Mouse (Mus musculus) liver, embryonic 12.5 days (tissue): ENCODE measurements around the gene Relch. TPM values are rescaled to one million over a fixed set of nuclear protein-coding genes. Genes with fewer than 3 reads are reported as not detected.

Source experiments
- ATAC-seq: fragments of 200-750 bp; cut with Nextera tagmentation; 2 replicates; pipeline ENCODE4 v1.8.0; 2017; ENCODE audit warnings: moderate number of reproducible peaks, mild to moderate bottlenecking, moderate library complexity
- H3K27ac ChIP-seq: fragments of 300-500 bp; sonication (generic); 2 replicates; pipeline ENCODE4 v1.5.1; 2016; ENCODE audit warnings: mild to moderate bottlenecking
- H3K27me3 ChIP-seq: fragments of 300-500 bp; sonication (generic); replicated peaks from 2 replicates; pipeline ENCODE4 v1.6.1; 2016; ENCODE audit warnings: mild to moderate bottlenecking, moderate library complexity
- H3K36me3 ChIP-seq: fragments of 300-500 bp; sonication (generic); 2 replicates; pipeline ENCODE4 v1.6.1; 2016; ENCODE audit warnings: mild to moderate bottlenecking, moderate library complexity
- H3K4me1 ChIP-seq: fragments of 300-500 bp; sonication (generic); 2 replicates; pipeline ENCODE4 v1.6.1; 2016
- H3K4me2 ChIP-seq: fragments of 300-500 bp; sonication (generic); 2 replicates; pipeline ENCODE4 v1.6.1; 2016; ENCODE audit warnings: mild to moderate bottlenecking, moderate library complexity
- H3K4me3 ChIP-seq: fragments of 300-500 bp; sonication (generic); 2 replicates; pipeline ENCODE4 v1.5.1; 2016; ENCODE audit warnings: mild to moderate bottlenecking, moderate library complexity
- H3K9ac ChIP-seq: fragments of 300-500 bp; sonication (generic); 2 replicates; pipeline ENCODE4 v1.6.1; 2016; ENCODE audit warnings: mild to moderate bottlenecking, moderate library complexity
- H3K9me3 ChIP-seq: fragments of 300-500 bp; sonication (generic); replicated peaks from 2 replicates; pipeline ENCODE4 v1.6.1; 2016; ENCODE audit warnings: mild to moderate bottlenecking, moderate library complexity
- WGBS: fragments of 180-500 bp; shearing (Covaris S2); methylation state at CpG from one replicate; pipeline ENCODE4 v1.1.7; 2016; ENCODE audit not compliant: insufficient replicate concordance; 5-methylcytosine and 5-hydroxymethylcytosine counted together
- polyA plus RNA-seq: library from polyadenylated mRNA; unstranded; fragments of >200 nt; fragmentation: Nextera tagmentation; extraction: Ambion mirVana; gene quantifications from 2 replicates; pipeline ENCODE4 v1.2.1, GENCODE M21; 2016

Gene Relch
- polyA plus RNA-seq, 1 experiment from 2014 or later, result 19.1 TPM

- peaks cover 9% of the 10 kb centered on the region for H3K4me1 ChIP-seq
- H3K36me3 ChIP-seq, result no peaks in the 10 kb centered on the region
- WGBS, result 3% methylated on average over 70 of the region's 77 CpGs
- H3K27me3 ChIP-seq, result peaks cover 71% of the 10 kb centered on the region
- H3K27ac ChIP-seq, result no peak within 1 kb of the TSS
- H3K9me3 ChIP-seq, result no peaks in the 10 kb centered on the region
- H3K4me3 ChIP-seq, result peak within 1 kb of the TSS; percentile 56
- H3K4me2 ChIP-seq, result peak within 1 kb of the TSS; percentile 78
- H3K9ac ChIP-seq, result no peak within 1 kb of the TSS
- ATAC-seq, result peak; percentile 68
Measured at GRCm38 (mm10) chr1:105780457-105781364, 117.0 kb downstream of the Relch start, which contains the start of gene Tnfrsf11a. Gene Tnfrsf11a, plus strand, starts transcription at chr1:105780718.

DNA sequence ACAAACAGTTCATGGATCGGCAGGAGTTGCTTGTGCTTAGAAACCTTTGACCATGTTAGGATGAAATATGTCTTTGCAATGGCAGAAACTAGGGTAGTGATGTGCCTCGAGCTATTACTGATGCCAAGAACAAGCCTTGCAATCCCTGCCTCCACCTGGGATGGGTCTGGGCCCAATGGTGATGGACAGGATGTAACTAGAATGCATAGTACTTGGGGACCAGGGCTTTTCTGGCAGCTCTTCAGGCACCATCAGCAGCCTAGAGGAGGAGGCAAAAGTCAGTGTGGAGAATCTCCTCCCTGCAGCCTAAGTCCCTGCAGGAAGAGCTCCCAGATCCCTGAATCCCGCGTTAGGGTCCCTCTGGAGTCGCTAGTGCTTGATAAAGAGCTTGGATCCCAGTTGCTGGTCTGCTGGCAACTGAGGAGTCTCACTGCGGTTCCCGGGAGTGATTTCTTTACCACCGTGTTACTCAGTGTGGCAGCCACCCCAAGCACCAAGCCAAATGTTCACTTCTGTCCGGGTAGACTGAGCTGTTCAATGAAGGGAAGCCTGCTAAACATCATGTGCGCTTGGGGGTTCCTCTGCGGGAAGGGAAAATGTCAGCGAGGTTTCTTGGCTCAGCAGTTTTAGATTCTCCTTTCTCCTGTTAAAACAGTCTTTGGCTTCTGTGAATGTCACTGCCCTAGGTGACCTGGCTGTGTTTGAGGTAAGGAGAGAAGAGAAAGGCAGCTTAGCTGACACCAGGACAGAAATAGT is 117.9 kb downstream of the Relch start:
- peaks cover 9% of the 10 kb centered on the region for H3K4me1 ChIP-seq
- no peak overlapping the region for H3K9ac ChIP-seq
- H3K4me2 ChIP-seq, result no peak overlapping the region
- no peaks in the 10 kb centered on the region for H3K36me3 ChIP-seq
- H3K4me3 ChIP-seq, result 0 out of 2 replicates have a peak overlapping the region, but pooled peaks have one; percentile 56
- 33% methylated on average over 12 of the region's 12 CpGs for WGBS
- no peaks in the 10 kb centered on the region for H3K9me3 ChIP-seq
- ATAC-seq, result no peak
- H3K27ac ChIP-seq, result no peak overlapping the region
- peaks cover 71% of the 10 kb centered on the region for H3K27me3 ChIP-seq

GRCm38 (mm10) chr1:105784257-105785016 is 120.8 kb downstream of the Relch start:
- no peaks in the 10 kb centered on the region for H3K36me3 ChIP-seq
- no peak for ATAC-seq
- H3K4me1 ChIP-seq, result peaks cover 9% of the 10 kb centered on the region
- H3K9ac ChIP-seq, result no peak overlapping the region
- no peaks in the 10 kb centered on the region for H3K9me3 ChIP-seq
- no peak overlapping the region for H3K4me2 ChIP-seq
- H3K27ac ChIP-seq, result no peak overlapping the region
- WGBS, result 58% methylated on average over 5 of the region's 5 CpGs
- peaks cover 51% of the 10 kb centered on the region for H3K27me3 ChIP-seq
- H3K4me3 ChIP-seq, result no peak overlapping the region

DNA sequence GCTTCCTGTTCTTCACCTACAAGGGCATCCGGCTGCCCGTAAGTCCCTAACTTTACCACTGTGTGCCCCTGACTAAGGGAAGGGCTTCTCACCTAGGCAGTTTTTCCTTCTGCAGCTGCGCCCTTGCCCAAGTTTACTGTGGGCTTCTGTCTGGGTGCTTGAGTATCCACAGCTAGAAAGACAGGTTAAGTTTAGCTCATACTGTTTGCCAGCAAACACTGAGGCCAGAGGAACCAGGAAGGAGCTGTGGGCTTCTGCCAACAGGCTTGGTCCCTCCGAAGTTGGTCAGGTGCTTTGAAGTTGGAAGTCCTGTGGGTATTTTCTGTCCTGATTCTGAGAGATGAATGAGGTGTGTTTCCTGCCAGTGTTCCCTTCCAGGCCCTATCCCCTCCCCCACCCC is 121.5 kb downstream of the Relch start:
- H3K9ac ChIP-seq, result no peak overlapping the region
- no peak overlapping the region for H3K4me3 ChIP-seq
- no peaks in the 10 kb centered on the region for H3K36me3 ChIP-seq
- H3K27me3 ChIP-seq, result peaks cover 44% of the 10 kb centered on the region
- no peak for ATAC-seq
- no peak overlapping the region for H3K4me2 ChIP-seq
- 49% methylated on average over 4 of the region's 4 CpGs for WGBS
- peaks cover 7% of the 10 kb centered on the region for H3K4me1 ChIP-seq
- H3K9me3 ChIP-seq, result no peaks in the 10 kb centered on the region
- H3K27ac ChIP-seq, result no peak overlapping the region

DNA sequence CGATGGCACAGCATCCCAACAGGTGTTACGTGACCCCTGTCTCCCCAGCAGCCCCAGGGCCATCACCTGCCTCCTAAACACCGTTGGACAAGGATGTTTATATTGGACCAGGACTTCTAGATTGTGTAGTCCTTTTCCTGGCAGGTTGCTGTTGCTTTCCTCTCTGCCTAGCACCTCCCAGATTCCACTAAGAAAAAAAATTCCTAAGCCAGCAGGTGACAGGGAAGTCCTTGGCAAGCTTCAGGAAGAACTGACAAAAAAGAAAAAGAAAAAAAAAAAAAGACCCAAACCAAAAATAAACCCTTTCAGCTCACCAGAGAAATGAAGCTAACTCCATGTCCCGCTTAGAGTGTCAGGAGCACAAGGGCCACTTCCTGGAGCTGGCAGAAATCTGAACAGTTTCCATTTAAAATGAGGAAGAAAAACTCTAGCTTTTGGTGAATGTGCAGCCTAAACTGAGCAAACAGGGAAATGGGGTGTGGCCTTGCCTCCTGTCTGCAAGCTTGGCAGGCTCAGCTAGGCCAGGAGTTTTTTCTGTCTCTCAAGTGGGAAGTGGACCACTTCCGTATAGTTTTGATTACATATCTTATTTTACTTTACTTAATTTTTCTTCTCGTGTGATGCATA is 123.2 kb downstream of the Relch start:
- Histone ChIP-seq H3K27me3 (peaks cover 27% of the 10 kb centered on the region), H3K27ac (no peak overlapping the region), H3K9ac (no peak overlapping the region), H3K4me2 (no peak overlapping the region), H3K4me3 (no peak overlapping the region), H3K4me1 (no peaks in the 10 kb centered on the region), H3K36me3 (no peaks in the 10 kb centered on the region), H3K9me3 (no peaks in the 10 kb centered on the region)
- WGBS, result 44% methylated on average over 6 of the region's 6 CpGs
- ATAC-seq, result no peak

GRCm38 (mm10) chr1:105790103-105790502 is 126.4 kb downstream of the Relch start:
- Histone ChIP-seq H3K4me3 (no peak overlapping the region), H3K4me1 (no peaks in the 10 kb centered on the region), H3K27ac (no peak overlapping the region), H3K9me3 (no peaks in the 10 kb centered on the region), H3K36me3 (no peaks in the 10 kb centered on the region), H3K4me2 (no peak overlapping the region), H3K27me3 (peaks cover 2% of the 10 kb centered on the region; the same call in 1 of the 2 replicates), H3K9ac (no peak overlapping the region)
- WGBS, result 58% methylated on average over 3 of the region's 3 CpGs
- no peak for ATAC-seq

GRCm38 (mm10) chr1:105794670-105795069 is 131.0 kb downstream of the Relch start:
- no peak overlapping the region for H3K4me2 ChIP-seq
- WGBS, result 76% methylated on average over 6 of the region's 6 CpGs
- ATAC-seq, result no peak
- H3K27me3 ChIP-seq, result no peaks in the 10 kb centered on the region
- no peaks in the 10 kb centered on the region for H3K4me1 ChIP-seq
- H3K4me3 ChIP-seq, result no peak overlapping the region
- H3K27ac ChIP-seq, result no peak overlapping the region
- H3K9me3 ChIP-seq, result no peaks in the 10 kb centered on the region
- no peak overlapping the region for H3K9ac ChIP-seq
- H3K36me3 ChIP-seq, result no peaks in the 10 kb centered on the region

DNA sequence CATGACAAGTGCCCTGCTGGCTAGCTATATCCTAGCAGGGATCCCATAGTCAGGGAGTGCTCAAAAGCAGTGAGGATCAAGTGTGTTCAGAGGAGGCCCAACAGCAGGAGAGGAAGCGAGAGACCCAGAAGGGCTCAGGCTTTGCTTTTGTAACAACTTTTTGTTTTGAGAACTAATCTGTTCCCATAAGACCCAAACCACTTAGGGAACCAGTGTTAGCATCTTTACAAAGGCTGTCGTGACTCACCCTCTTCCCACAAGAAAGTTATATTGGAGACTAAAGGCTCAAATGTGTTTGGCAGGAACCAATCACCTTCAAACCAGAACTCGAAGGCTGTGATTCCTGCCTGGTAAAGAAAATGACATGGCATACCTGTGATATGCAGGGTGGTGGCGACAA is 132.0 kb downstream of the Relch start:
- H3K27ac ChIP-seq, result no peak overlapping the region
- no peak overlapping the region for H3K4me2 ChIP-seq
- peaks cover 5% of the 10 kb centered on the region for H3K4me1 ChIP-seq
- H3K4me3 ChIP-seq, result no peak overlapping the region
- no peaks in the 10 kb centered on the region for H3K27me3 ChIP-seq
- H3K9me3 ChIP-seq, result no peaks in the 10 kb centered on the region
- no peak overlapping the region for H3K9ac ChIP-seq
- WGBS, result 64% methylated on average over 4 of the region's 4 CpGs
- H3K36me3 ChIP-seq, result no peaks in the 10 kb centered on the region
- no peak for ATAC-seq

DNA sequence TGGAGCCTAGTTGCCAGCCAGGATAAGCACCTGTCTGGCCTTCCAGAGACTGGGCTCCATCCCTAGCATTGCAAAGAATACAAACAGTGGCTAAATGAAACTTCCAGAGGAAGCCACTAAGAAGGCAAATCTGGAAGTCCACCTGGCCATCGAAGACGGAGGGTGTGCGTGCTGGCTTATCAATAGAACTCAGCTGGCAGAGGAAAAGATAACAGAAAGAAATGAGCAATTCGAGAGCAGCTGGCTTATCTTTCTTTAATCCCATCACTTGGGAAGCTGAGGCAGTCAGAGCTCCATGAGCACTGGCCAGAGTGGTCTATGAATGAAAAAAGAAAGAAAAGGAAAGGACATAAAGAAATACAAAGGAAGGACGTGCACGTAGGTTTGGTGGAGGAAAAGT is 136.9 kb downstream of the Relch start:
- WGBS, result 54% methylated on average over 6 of the region's 6 CpGs
- Histone ChIP-seq H3K4me1 (peaks cover 32% of the 10 kb centered on the region), H3K27ac (no peak overlapping the region), H3K9ac (no peak overlapping the region), H3K9me3 (no peaks in the 10 kb centered on the region), H3K36me3 (no peaks in the 10 kb centered on the region), H3K4me3 (no peak overlapping the region), H3K27me3 (no peaks in the 10 kb centered on the region), H3K4me2 (no peak overlapping the region)
- peak; percentile 50; the same call in 1 of the 2 replicates for ATAC-seq

DNA sequence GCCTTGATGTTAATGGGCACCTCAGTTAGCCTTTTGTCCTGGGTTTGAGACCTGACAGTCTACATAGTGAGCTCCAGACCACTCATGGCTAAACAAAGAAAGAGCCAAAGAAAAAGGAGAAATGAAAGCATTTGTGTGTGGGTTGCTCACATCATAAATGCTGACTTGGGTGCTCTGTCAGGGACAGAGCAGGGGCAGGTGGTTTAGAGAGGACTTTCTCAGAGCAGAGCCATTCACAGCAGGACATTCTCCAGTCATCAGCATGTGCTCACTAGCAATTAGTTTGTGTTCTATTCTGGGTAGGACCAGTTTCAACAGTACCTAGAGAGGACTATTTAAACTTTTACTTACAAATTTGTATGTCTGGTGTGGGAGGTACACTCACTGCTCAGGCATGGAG is 137.6 kb downstream of the Relch start:
- no peak overlapping the region for H3K4me3 ChIP-seq
- H3K4me2 ChIP-seq, result no peak overlapping the region
- no peaks in the 10 kb centered on the region for H3K27me3 ChIP-seq
- no peak overlapping the region for H3K27ac ChIP-seq
- ATAC-seq, result no peak
- no peaks in the 10 kb centered on the region for H3K36me3 ChIP-seq
- no peaks in the 10 kb centered on the region for H3K9me3 ChIP-seq
- no peak overlapping the region for H3K9ac ChIP-seq
- H3K4me1 ChIP-seq, result peaks cover 32% of the 10 kb centered on the region

- Histone ChIP-seq H3K4me2 (peak overlapping the region; percentile 33), H3K36me3 (no peaks in the 10 kb centered on the region), H3K9ac (no peak overlapping the region), H3K27ac (no peak overlapping the region), H3K4me1 (peaks cover 32% of the 10 kb centered on the region), H3K9me3 (no peaks in the 10 kb centered on the region), H3K27me3 (no peaks in the 10 kb centered on the region), H3K4me3 (no peak overlapping the region)
- 21% methylated on average over 6 of the region's 6 CpGs for WGBS
- ATAC-seq, result peak; percentile 44; the same call in 1 of the 2 replicates
Measured at GRCm38 (mm10) chr1:105802941-105803340, 139.3 kb downstream of the Relch start.
